Mouse (Mus musculus): ENCODE measurements around the gene Hmgb1. TPM values are rescaled to one million over a fixed set of nuclear protein-coding genes. Genes with fewer than 3 reads are reported as not detected.

Hmgb1 gene
- polyA plus RNA-seq, 1 experiment from 2014 or later, result 712 TPM

- no peak overlapping the region for H3K9ac ChIP-seq (ENCODE audit: low read length)
- ATAC-seq (ENCODE audit: low FRiP score, low TSS enrichment) (peak; percentile 18; the same call in 1 of the 2 replicates), DNase-seq (ENCODE audit: low spot score) (no peak)
- 0 out of 2 replicates have a peak, but pooled peaks cover 5% of the 10 kb centered on the region for H3K4me1 ChIP-seq (replicated peaks; ENCODE audit: control insufficient read depth, insufficient read depth)
- no peaks in the 10 kb centered on the region for H3K27me3 ChIP-seq (ENCODE audit: control insufficient read depth, insufficient read depth, low read length)
- TF ChIP-seq CTCF (IDR thresholded peaks at IDR 0.05; ENCODE audit: low read depth) (no peak), EP300 (optimal IDR thresholded peaks at IDR 0.05) (no peak)
- H3K9me3 ChIP-seq (ENCODE audit: control insufficient read depth, low read length), result no peaks in the 10 kb centered on the region
- WGBS, result 66% methylated on average over 3 of the region's 3 CpGs
- H3K27ac ChIP-seq (replicated peaks), result no peak overlapping the region
- H3K4me3 ChIP-seq (ENCODE audit: low read depth, low read length), result no peak overlapping the region
- H3K4me2 ChIP-seq (replicated peaks; ENCODE audit: low read depth), result no peak overlapping the region
- H3K36me3 ChIP-seq (ENCODE audit: control insufficient read depth, insufficient read depth, low read length), result no peaks in the 10 kb centered on the region
These were observed 175.2 kb downstream of the Hmgb1 start for GRCm38 (mm10) chr5:149009111-149009510.

DNA sequence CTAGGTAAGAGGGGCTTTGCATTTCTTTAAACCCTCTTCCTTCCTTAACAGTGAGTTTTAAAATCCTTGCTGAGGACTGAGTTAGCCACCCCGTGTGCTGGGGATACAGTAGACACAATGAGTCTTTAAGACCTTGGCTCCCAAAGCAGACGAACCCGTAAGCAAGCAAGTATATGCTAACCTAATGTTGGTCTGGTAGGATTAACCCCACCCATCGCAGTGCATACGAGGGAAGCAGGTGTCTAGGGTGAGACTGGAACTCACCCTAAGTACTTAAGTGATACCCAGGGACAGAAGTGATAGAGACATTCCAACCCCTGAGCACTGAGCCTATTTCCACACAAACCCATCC, 177.0 kb downstream of the Hmgb1 start:
- 30% methylated on average over 5 of the region's 5 CpGs for WGBS
- Histone ChIP-seq H3K27ac (replicated peaks) (peak overlapping the region; percentile 89), H3K36me3 (ENCODE audit: control insufficient read depth, insufficient read depth, low read length) (no peaks in the 10 kb centered on the region), H3K9ac (ENCODE audit: low read length) (peak overlapping the region; percentile 56), H3K27me3 (ENCODE audit: control insufficient read depth, insufficient read depth, low read length) (no peaks in the 10 kb centered on the region), H3K4me1 (replicated peaks; ENCODE audit: control insufficient read depth, insufficient read depth) (0 out of 2 replicates have a peak, but pooled peaks cover 5% of the 10 kb centered on the region), H3K9me3 (ENCODE audit: control insufficient read depth, low read length) (no peaks in the 10 kb centered on the region), H3K4me3 (ENCODE audit: low read depth, low read length) (peak overlapping the region; percentile 12), H3K4me2 (replicated peaks; ENCODE audit: low read depth) (peak overlapping the region; percentile 46)
- ATAC-seq (ENCODE audit: low FRiP score, low TSS enrichment) (peak; percentile 22; the same call in 1 of the 2 replicates), DNase-seq (ENCODE audit: low spot score) (no peak)
- TF ChIP-seq EP300 (optimal IDR thresholded peaks at IDR 0.05), result no peak
- TF ChIP-seq CTCF (IDR thresholded peaks at IDR 0.05; ENCODE audit: low read depth), result no peak

- Histone ChIP-seq H3K27me3 (ENCODE audit: control insufficient read depth, insufficient read depth, low read length) (no peaks in the 10 kb centered on the region), H3K4me3 (ENCODE audit: low read depth, low read length) (peak overlapping the region; percentile 31), H3K9me3 (ENCODE audit: control insufficient read depth, low read length) (no peaks in the 10 kb centered on the region), H3K4me2 (replicated peaks; ENCODE audit: low read depth) (peak overlapping the region; percentile 70), H3K36me3 (ENCODE audit: control insufficient read depth, insufficient read depth, low read length) (no peaks in the 10 kb centered on the region), H3K4me1 (replicated peaks; ENCODE audit: control insufficient read depth, insufficient read depth) (0 out of 2 replicates have a peak, but pooled peaks cover 5% of the 10 kb centered on the region), H3K9ac (ENCODE audit: low read length) (peak overlapping the region; percentile 56), H3K27ac (replicated peaks) (peak overlapping the region; percentile 89)
- DNase-seq (ENCODE audit: low spot score), result peak; percentile 100
- peak; percentile 86 for TF ChIP-seq EP300 (optimal IDR thresholded peaks at IDR 0.05)
- peak; percentile 95 for TF ChIP-seq CTCF (IDR thresholded peaks at IDR 0.05; ENCODE audit: low read depth)
- ATAC-seq (ENCODE audit: low FRiP score, low TSS enrichment), result peak; percentile 87
- WGBS, result 4% methylated on average over 26 of the region's 26 CpGs
These were observed 177.7 kb downstream of the Hmgb1 start for GRCm38 (mm10) chr5:149006362-149007294.

GRCm38 (mm10) chr5:149005701-149006361, 178.5 kb downstream of the Hmgb1 start:
- no peak overlapping the region; the same call in 1 of the 2 replicates for H3K9ac ChIP-seq (ENCODE audit: low read length)
- peak overlapping the region; percentile 89 for H3K27ac ChIP-seq (replicated peaks)
- no peak for ATAC-seq (ENCODE audit: low FRiP score, low TSS enrichment)
- no peaks in the 10 kb centered on the region for H3K27me3 ChIP-seq (ENCODE audit: control insufficient read depth, insufficient read depth, low read length)
- H3K4me2 ChIP-seq (replicated peaks; ENCODE audit: low read depth), result peak overlapping the region; percentile 70
- H3K9me3 ChIP-seq (ENCODE audit: control insufficient read depth, low read length), result no peaks in the 10 kb centered on the region
- no peak for DNase-seq (ENCODE audit: low spot score)
- no peaks in the 10 kb centered on the region for H3K36me3 ChIP-seq (ENCODE audit: control insufficient read depth, insufficient read depth, low read length)
- H3K4me3 ChIP-seq (ENCODE audit: low read depth, low read length), result peak overlapping the region; percentile 31; the same call in 1 of the 2 replicates
- WGBS, result 49% methylated on average over 9 of the region's 9 CpGs
- 0 out of 2 replicates have a peak, but pooled peaks cover 5% of the 10 kb centered on the region for H3K4me1 ChIP-seq (replicated peaks; ENCODE audit: control insufficient read depth, insufficient read depth)
- no peak for TF ChIP-seq EP300 (optimal IDR thresholded peaks at IDR 0.05)
- no peak for TF ChIP-seq CTCF (IDR thresholded peaks at IDR 0.05; ENCODE audit: low read depth)

DNA sequence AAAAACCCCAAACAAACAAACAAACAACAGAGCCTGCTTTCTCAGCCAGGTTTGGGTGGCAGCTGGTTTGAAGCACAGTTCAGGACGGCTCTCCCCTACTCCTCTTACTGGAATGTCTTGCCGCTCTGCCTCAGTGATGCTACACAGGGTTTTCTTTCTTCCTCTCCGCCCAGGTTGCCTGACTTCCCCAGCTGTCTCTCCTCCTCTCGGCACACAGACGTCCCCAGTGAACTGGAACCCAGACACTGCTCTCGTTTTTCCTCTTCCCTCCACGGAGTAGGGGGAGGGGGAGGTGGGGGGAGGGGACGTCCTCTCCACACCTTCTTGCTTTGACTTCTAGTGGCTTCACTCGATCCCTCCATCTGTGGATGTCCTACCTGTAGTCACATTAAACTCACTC, 179.2 kb downstream of the Hmgb1 start:
- ATAC-seq (ENCODE audit: low FRiP score, low TSS enrichment), result no peak
- no peaks in the 10 kb centered on the region for H3K9me3 ChIP-seq (ENCODE audit: control insufficient read depth, low read length)
- 49% methylated on average over 9 of the region's 9 CpGs for WGBS
- no peaks in the 10 kb centered on the region for H3K27me3 ChIP-seq (ENCODE audit: control insufficient read depth, insufficient read depth, low read length)
- H3K36me3 ChIP-seq (ENCODE audit: control insufficient read depth, insufficient read depth, low read length), result no peaks in the 10 kb centered on the region
- H3K9ac ChIP-seq (ENCODE audit: low read length), result no peak overlapping the region
- no peak overlapping the region for H3K4me3 ChIP-seq (ENCODE audit: low read depth, low read length)
- DNase-seq (ENCODE audit: low spot score), result no peak
- no peak overlapping the region for H3K4me2 ChIP-seq (replicated peaks; ENCODE audit: low read depth)
- no peak for TF ChIP-seq EP300 (optimal IDR thresholded peaks at IDR 0.05)
- no peak overlapping the region for H3K27ac ChIP-seq (replicated peaks)
- 0 out of 2 replicates have a peak, but pooled peaks cover 5% of the 10 kb centered on the region for H3K4me1 ChIP-seq (replicated peaks; ENCODE audit: control insufficient read depth, insufficient read depth)
